Mouse (Mus musculus) kidney, adult 9 months (tissue): Measurements from ENCODE around the gene Aqp2.

Source experiments
- DNase-seq: peaks from one replicate; pipeline ENCODE4 v3.0.0; 2022

Gene Aqp2

GRCm38 (mm10) chr15:99578802-99579485 lies at the start of gene Aqp2:
TSS of gene Aqp2 (plus strand) at chr15:99579055.
- DNase-seq, result peak; percentile 16

GRCm38 (mm10) chr15:99531146-99531545 lies 47.7 kb upstream of the Aqp2 start:
- peak; percentile 11 for DNase-seq

GRCm38 (mm10) chr15:99532023-99532422 lies 46.8 kb upstream of the Aqp2 start:
- no peak for DNase-seq

- DNase-seq, result no peak
Measured at GRCm38 (mm10) chr15:99536889-99537862, 41.7 kb upstream of the Aqp2 start.

GRCm38 (mm10) chr15:99539891-99540290 lies 39.0 kb upstream of the Aqp2 start:
- DNase-seq, result peak; percentile 22

GRCm38 (mm10) chr15:99544047-99544446 lies 34.8 kb upstream of the Aqp2 start:
- no peak for DNase-seq

- DNase-seq, result no peak
Measured at GRCm38 (mm10) chr15:99546596-99546995, 32.3 kb upstream of the Aqp2 start.

- DNase-seq, result no peak
Measured at GRCm38 (mm10) chr15:99547732-99548131, 31.1 kb upstream of the Aqp2 start.

- DNase-seq, result no peak
Measured at GRCm38 (mm10) chr15:99549901-99550300, 29.0 kb upstream of the Aqp2 start.

- DNase-seq, result no peak
Measured at GRCm38 (mm10) chr15:99553767-99554166, 25.1 kb upstream of the Aqp2 start.

GRCm38 (mm10) chr15:99558947-99559346 lies 19.9 kb upstream of the Aqp2 start:
- no peak for DNase-seq

GRCm38 (mm10) chr15:99560246-99560645 lies 18.6 kb upstream of the Aqp2 start:
- DNase-seq, result no peak

GRCm38 (mm10) chr15:99567371-99567770 lies 11.5 kb upstream of the Aqp2 start:
- peak; percentile 55 for DNase-seq

- DNase-seq, result no peak
Measured at GRCm38 (mm10) chr15:99568682-99569081, 10.2 kb upstream of the Aqp2 start.

- DNase-seq, result no peak
Measured at GRCm38 (mm10) chr15:99569123-99569522, 9.7 kb upstream of the Aqp2 start.

GRCm38 (mm10) chr15:99583463-99584344 lies 4.8 kb downstream of the Aqp2 start:
- peak; percentile 47 for DNase-seq

GRCm38 (mm10) chr15:99584407-99585202 lies 5.8 kb downstream of the Aqp2 start:
- DNase-seq, result no peak

- DNase-seq, result no peak
Measured at GRCm38 (mm10) chr15:99585741-99586140, 6.9 kb downstream of the Aqp2 start.

- no peak for DNase-seq
Measured at GRCm38 (mm10) chr15:99586525-99586924, 7.7 kb downstream of the Aqp2 start.

GRCm38 (mm10) chr15:99589237-99589636 lies 10.4 kb downstream of the Aqp2 start:
- DNase-seq, result no peak

GRCm38 (mm10) chr15:99589704-99590103 lies 10.8 kb downstream of the Aqp2 start:
- no peak for DNase-seq
